Mouse (Mus musculus) brain, embryonic 14.5 days (tissue): Measurements from ENCODE around the gene Zfp553.

Experiments
- CTCF ChIP-seq: fragments of 200-500 bp; IDR thresholded peaks from 2 replicates; pipeline ENCODE4 v1.5.1; 2012; ENCODE audit warnings: inconsistent platforms, mild to moderate bottlenecking, moderate library complexity, borderline replicate concordance; ENCODE audit not compliant: insufficient read depth, insufficient read length; ENCODE audit errors: extremely low read depth
- POLR2A ChIP-seq: fragments of 200-500 bp; IDR thresholded peaks from 2 replicates; pipeline ENCODE4 v1.6.1; 2012; ENCODE audit warnings: mild to moderate bottlenecking, inconsistent platforms, borderline replicate concordance; ENCODE audit not compliant: poor library complexity, insufficient read depth, insufficient read length, severe bottlenecking; ENCODE audit errors: extremely low read depth

DNA sequence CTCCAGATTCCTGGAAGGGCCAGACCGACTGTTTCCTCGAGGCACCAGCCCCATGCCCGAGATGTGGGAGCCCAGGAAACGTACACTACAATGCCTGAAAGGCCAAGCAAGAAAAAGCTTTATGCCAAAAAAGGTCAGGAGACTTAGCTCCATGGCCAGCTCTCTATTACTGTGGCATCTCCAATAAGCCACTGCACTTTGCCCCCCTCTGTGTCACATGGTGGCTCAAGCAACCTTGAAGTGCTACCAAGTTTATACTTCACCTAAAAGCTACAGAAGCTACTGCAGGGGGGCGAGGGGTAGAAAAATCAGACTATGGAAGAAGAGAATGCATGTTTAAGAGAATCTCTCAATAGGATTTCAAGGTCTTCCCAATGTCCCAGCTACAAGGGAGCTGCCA is 39.9 kb upstream of the Zfp553 start:
- TF ChIP-seq POLR2A = no peak
- no peak for TF ChIP-seq CTCF
